Mouse (Mus musculus): ENCODE data around the gene Zdhhc11.

Gene Zdhhc11

DNA sequence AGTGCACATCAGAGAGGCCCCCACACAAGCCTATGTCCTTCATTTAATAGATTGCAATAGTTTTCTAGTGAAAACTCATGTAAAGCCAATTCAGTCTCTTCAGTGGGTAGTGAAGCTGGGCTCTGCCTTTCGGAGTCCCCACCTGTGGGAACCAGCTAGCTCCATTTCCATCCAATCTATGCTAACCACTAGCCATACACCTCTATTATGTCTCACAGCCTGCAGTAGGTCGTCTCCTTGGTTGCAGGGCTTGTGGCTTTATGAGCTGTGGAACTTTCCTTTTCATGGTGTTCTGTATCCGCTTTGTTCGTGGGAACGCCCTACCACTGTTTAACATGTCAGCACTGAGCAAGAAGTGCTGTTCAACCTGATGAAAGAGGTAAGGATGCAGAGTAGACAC, at the start of gene Zdhhc11:
Gene Zdhhc11, plus strand, starts transcription at position 301 of the 400 bp plus-strand sequence.
- no peak for DNase-seq (ENCODE audit: low read depth in 1 of 2, low spot score in 2 of 2)

DNA sequence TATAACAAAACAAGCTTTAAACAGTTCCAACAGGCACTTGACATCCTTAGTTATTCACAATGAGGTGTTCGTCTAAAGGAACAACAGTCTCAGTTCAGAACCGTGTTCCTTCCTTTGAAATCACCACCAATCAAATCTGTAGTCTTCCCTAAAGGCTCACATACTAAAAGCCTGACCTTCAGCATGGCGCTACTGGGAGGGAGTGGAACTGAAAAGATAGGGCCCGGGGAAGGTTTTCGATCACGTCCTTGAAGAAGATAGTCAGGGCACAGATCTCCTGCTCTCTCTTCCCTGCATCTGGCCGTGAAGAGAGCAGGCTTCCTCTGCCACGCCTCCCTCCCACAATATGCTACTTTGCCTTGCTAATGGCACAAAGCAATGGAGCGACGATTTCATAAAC, 31.4 kb upstream of the Zdhhc11 start:
- no peak for DNase-seq (ENCODE audit: low read depth in 1 of 2, low spot score in 2 of 2)

DNA sequence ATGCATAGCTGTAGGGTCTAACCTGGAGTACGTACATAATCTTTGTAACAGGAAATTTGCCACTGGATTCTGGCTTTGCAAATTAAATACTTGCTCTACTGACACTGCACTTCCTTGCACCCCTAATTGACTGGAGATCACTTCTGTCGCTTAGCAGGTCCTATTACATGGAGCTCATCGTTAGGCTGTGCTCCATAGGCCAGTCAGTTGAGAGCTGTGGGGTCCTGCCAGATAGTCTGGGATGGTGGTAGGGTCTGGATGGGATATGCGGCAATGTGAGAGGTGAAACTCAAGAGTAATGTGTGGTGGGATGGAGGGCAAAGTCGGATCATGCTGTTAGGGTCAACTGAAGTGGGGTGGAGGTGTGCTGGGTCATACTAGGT, 26.7 kb upstream of the Zdhhc11 start:
- no peak for DNase-seq (ENCODE audit: low read depth in 1 of 2, low spot score in 2 of 2)

DNA sequence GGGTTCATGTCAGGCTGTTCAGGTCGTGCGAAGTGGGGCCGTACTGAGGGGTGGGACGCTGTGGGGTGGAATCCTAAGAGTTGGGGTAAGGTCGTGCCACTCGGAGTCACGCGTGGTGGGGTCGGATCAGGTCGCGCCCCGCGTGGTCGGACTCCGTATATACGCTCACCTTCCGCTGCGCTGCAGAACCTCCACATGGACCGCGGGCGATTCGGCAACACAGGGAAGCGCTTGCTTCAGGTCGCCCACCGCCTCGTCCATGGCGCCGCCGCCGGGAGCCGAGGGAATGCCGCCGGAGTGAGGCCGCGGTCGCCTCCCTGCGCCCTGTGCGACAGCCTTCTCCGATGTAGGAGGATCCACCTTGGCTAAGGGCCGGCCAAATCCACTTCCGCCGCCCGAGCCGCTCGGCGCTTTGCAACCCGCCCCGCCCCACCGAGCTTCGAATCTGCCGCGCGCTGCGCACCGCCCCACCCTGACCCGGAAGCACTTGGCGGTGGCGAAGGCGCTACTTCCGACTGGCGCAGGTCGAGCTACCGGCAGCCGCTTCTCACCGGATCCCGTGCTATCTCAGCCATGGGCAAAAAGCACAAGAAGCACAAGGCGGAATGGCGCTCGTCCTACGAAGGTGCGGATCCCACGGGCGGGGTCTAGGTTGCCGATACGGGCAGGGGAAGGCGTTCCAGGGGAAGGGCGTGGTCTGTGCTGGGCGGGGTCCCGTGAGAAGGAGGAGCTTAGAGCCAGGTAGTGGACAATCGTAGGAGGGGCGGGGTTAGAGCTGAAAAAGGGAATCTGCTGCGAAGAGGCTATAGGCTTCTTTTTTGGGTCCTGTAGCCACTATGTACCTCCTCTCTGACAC, 26.1 kb upstream of the Zdhhc11 start, which contains the start of the genes Trip13 and Brd9:
Gene Trip13, minus strand, starts transcription at position 464 of the 856 bp plus-strand sequence.
Gene Brd9, plus strand, starts transcription at position 491 of the 856 bp plus-strand sequence.
- peak; percentile 84 to 94 for DNase-seq (ENCODE audit: low read depth in 1 of 2, low spot score in 2 of 2)

DNA sequence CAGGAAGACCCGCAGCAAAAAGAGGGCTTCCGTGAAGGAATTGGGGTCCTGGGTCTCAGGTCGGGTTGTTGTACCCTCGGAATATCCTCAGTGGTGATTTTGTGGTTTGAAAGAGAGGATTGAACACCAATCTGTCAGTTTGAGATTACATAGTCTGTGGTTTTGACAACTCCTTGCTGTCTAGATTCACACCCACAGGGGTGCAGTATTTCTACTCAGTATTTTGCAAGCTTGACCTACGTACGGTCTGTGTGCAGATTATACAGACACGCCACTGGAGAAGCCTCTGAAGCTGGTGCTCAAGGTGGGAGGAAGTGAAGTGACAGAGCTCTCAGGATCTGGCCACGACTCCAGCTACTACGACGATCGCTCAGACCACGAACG, 25.5 kb upstream of the Zdhhc11 start:
- DNase-seq (ENCODE audit: low read depth in 1 of 2, low spot score in 2 of 2), result no peak

DNA sequence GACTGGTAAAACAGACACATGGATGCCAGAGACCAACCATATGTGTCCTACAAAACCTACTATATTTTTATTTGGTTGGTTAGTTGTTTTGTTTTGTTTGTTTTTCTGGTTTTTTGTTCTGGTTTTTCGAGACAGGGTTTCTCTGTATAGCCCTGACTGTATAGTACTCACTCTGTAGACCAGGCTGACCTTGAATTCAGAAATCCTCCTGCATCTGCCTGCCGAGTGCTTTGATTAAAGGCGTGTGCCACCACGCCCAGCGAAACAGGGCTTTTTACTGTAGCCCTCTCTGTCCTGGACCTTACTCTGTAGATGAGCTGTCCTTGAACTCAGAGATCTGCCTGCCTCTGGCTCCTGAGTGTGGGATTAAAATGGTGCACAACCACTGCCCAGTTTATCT, 24.6 kb upstream of the Zdhhc11 start:
- DNase-seq (ENCODE audit: low read depth in 1 of 2, low spot score in 2 of 2), result no peak

DNA sequence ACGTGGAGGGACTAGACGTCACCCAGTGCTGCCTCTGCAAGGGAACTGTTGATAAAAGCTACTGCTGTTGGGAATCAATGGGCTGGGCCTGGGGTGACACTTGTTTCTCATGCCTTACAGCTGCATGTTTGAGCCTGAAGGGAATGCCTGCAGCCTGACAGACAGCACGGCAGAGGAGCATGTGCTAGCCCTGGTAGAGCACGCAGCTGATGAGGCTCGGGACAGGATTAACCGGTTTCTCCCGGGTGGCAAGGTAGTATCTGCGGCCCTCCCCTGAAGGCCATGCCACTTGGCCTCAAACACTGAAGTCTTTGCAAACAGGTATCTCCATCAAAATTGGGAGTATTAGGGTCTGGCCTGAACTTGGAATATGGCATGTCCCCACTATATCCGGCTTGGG, 19.0 kb upstream of the Zdhhc11 start:
- DNase-seq (ENCODE audit: low read depth in 1 of 2, low spot score in 2 of 2), result no peak

DNA sequence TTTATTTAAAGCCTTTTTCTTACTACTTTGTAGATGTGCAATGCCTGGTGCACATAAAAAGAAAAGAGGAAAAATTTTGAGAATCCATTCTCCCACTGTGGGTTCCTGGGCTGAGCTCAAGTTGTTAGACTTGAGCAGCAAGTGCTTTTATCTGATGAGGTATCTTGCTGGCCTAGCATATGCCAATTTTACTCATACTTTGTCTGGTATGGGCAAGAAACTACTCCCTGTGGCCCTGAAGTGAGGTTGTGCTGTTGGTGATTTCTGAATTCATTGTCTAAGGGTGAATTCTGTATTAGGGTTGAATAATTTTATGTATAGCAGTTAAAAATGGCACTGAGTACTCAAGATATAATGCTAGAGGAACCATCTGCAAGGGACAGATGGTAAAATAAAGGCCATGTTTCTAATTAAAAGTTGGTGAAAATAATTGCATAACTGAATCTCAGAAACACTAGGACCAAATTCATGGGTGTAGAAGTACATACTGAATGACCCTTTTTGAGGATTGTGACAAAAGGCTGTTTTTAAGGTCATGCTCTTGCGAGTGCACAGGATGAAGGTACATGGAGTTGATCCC, 10.0 kb upstream of the Zdhhc11 start:
- DNase-seq (ENCODE audit: low read depth in 1 of 2, low spot score in 2 of 2), result no peak

DNA sequence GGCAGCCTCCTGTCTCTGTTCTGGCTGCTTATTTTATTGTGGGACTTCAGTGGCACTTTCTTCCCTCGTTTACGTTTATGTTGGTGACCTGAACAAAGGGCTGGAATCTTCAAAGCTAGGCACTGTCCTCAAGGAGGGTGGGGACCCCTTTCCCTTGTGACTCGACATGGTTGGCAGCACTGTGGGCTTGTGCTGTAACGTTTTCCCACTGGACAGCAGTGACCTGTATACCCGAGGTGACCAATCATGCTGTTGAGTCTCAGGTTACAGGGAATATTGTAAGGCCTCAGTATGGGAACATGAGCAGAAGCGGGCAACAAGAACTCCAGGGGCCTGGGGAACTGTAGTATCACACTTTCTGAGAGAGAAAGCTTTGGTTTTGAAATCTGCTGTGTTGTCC, 9.0 kb upstream of the Zdhhc11 start:
- no peak for DNase-seq (ENCODE audit: low read depth in 1 of 2, low spot score in 2 of 2)

DNA sequence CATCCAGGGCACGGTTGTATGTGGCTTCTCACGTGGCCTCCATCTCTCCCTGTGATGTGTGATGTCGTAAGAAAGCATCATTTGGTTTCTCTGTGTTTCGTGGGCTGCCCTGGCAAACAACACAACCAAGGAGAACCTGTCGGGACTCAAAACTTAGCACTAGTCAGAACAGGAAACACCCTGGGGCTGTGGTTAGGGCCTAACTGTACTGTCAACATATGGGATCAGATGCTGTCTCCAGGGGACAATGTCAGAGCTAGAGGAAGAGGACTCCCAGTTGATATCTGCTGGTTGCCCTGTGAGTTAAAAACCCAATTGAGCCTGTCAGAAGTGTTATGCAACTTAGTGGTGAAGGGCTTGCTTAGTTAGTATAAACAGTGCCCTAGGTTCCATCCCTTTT, 8.1 kb upstream of the Zdhhc11 start:
- no peak for DNase-seq (ENCODE audit: low read depth in 1 of 2, low spot score in 2 of 2)

DNA sequence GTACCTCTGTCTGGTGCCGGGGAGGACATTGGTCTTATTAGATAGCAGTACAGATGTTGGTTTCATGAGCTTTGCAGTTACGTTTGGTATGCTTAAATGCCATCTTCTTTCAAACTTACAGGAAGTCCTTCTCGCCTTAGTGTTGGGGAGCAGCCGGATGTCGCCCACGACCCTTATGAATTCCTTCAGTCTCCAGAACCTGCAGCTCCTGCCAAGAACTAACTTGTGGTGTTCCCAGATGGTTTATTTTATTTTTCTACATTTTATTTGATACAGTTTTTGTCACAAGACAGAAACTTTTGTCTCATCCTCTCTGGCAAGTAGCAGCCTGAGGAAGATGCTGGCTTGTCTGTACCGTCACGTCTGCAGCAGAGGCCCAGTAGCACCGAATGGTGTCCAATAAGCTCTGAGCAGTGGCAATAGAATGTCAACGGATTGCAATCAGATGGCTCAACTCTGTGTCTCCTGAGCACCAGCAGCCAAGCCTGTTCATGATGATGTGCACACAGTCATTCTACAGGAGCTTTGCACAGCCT, 3.5 kb upstream of the Zdhhc11 start:
- DNase-seq (ENCODE audit: low read depth in 1 of 2, low spot score in 2 of 2), result no peak

DNA sequence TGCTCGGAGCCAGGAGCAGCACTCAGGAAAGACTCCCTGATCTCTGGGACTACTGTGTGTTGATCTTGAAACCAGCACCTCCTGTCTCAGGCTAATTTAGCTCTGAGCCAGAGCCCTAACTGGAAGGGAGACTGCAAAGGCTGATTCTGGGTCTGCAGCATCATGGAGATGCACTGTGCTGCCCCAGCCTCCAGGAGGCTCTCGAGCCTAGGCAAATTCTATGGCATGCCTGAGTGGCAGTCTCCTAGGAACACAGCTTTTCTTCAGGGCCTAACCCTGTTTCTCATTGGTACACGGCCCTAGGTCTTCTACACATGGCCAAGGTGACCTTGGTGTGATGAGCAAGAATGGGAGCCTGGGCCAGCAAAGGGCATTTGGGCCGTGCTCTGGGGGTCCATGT, 2.5 kb upstream of the Zdhhc11 start:
- DNase-seq (ENCODE audit: low read depth in 1 of 2, low spot score in 2 of 2), result no peak

DNA sequence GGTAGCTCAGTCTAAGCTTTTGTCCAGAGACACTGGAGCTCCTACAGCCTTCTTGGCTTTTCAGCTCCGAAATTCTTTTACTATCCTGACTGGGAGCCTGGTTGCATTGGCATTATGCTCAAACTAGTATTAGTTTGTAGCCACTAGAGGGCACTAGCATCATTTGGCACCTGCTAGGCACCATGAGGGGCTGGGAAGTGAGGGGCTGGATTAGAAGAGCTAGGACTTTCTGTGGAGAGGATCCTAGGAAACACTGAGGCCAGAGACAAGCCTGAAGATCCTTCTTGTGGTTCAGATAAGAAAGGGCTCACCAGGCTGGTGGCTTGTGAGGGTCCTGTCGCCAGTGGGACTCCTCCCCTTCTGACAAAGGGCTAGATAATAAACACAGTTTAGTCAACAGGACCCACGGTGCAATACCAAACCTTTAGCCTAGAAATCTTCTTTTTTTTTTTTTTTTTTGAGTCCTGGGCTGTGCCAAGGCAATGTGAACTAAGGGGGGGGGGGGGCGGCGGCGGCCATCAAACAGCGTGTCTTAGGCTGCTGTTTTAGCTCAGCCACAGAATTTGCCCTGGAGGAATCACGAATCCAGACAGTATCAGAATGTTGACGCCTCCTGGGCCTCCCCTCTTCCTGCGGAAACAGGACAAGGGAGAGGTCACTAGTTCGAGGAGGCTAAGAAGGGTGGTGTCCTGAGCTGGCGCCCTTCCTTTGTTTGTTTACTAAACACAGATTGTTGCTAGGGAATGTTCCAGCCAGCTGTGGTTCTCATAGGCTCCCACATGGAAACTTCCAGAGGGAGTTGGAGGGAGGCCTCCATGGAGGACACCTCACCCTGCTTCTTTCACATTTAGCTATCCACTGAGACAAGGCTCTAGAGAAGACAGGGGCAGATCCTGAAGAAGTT, 7.1 kb downstream of the Zdhhc11 start:
- DNase-seq (ENCODE audit: low read depth in 1 of 2, low spot score in 2 of 2), result no peak

DNA sequence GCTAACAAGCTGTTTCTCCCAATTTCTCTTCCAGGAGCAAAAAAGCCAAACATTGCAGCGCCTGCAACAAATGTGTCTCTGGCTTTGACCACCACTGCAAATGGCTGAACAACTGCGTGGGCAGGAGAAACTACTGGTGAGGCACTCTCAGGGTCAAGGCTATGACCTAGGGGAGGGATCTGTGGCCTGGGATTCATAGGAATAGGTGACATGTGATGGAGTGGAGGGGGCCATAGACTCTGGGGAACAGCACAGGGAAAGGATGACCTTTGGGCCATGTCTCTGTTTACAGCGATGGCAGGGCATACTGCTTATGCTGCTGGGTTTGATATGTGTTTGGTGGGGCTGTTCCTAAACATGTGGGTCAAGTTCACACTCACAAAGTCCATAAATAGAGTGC, 10.9 kb downstream of the Zdhhc11 start:
- DNase-seq (ENCODE audit: low read depth in 1 of 2, low spot score in 2 of 2), result no peak

DNA sequence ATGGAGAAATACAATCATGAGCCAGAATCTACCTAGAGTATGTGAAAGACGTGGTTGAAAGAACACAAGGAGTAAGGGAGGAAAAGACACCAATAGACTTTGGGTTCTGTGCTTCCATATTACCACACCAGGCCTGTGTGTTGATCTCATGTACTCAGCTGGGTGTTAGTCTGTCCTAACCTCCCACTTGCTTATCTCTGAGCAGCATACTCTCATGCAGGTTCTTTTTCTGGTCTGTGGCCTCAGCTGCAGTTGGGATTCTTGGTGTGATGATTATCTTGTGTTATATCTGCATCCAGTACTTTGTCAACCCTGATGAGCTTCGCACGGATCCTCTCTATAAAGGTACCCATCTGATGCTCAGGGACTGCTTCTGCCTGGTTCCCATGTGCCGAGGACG, 13.3 kb downstream of the Zdhhc11 start:
- DNase-seq (ENCODE audit: low read depth in 1 of 2, low spot score in 2 of 2), result no peak

DNA sequence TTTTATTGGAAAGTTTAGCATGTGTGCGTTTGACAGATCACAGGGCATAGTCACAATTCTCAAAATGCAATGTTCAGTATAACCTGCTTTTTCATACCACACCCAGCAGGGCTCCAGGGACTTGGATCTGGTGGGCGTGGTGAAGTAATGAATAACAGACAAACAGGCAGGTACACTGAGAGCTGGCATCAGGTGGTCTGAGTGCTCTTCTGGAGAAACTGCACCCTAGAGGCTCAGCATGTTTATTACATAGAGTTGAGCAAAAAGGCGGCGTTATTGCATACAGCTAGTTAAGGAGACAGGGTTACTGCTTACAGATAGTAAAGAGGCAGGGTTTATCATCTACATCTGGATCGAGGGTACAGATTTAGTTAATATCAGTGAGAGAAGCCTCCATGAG, 26.7 kb downstream of the Zdhhc11 start:
- DNase-seq (ENCODE audit: low read depth in 1 of 2, low spot score in 2 of 2), result no peak

DNA sequence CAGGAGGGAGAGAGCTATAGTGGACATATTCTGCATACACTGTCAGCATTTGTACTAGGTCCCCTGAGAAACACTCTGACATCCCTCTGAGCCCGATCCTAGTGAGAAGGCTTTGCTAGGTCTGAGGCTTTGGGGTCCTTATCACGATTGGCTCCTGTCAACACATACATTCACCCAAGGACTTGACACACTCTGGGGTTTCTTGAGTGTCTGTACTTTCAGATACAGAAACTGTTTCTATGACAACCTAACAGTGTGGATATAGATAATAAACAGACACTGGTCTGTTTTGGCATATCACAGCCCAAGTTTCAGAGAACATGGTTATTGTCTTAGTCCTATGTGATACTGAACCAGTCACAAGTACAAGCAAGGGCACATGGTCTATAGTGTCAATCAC, 27.1 kb downstream of the Zdhhc11 start:
- no peak for DNase-seq (ENCODE audit: low read depth in 1 of 2, low spot score in 2 of 2)

DNA sequence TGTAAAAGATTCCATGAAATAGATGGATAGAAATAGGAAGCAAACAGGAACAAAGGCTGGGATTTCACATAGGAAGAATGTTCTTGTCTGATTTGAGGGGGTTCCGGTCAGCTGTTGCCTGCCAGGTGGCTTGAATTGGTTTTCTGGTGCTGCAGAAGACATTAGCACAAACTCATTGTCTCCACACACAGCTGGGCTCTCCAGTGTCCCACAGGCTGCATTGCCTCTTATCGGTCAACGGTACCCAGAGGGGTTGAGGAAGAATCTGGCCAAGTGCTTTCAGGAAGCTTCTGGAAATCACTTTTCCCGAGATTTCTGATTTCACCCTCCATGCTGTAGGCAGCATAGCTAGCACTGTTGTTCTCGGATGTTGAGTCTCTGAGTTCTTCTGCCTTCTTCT, 27.6 kb downstream of the Zdhhc11 start:
- DNase-seq (ENCODE audit: low read depth in 1 of 2, low spot score in 2 of 2), result no peak

DNA sequence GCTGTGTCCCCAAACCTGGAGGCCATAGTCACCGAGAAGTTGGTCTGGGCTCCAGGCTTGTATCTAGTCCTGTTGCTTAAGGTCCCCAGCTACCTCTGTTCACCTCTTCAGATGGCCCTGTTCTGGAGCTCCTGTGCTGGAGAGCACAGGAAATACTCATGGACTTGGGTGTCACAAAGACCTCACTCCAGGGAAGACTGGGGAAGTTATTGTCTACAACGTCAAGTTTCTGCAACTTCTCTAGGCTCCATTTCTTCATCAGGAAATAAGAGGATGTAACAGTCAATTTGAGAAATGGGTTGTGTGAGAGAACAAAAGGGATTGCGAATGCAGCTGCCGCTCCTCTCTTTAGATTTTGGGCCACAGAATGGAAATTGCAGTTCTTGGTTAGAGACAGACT, 32.8 kb downstream of the Zdhhc11 start:
- DNase-seq (ENCODE audit: low read depth in 1 of 2, low spot score in 2 of 2), result no peak

DNA sequence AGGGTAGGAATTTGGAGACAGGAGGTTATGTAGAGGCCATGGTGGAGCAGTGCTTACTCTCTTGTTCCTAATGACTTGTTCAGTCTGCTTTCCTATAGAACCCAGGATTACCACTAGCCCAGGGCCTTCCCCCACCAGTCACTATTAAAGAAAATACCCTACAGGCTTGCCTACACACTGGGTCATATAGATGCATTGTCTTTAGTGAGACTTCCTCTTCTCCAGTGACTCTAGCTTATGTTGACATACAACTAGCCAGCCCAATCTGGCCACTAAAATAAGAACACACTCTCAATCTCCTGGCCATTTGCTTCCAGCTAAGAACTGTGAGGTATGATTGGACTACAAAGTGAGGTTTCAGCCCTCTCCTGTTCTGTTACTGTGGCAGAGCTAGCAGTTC, 36.9 kb downstream of the Zdhhc11 start:
- no peak for DNase-seq (ENCODE audit: low read depth in 1 of 2, low spot score in 2 of 2)

DNA sequence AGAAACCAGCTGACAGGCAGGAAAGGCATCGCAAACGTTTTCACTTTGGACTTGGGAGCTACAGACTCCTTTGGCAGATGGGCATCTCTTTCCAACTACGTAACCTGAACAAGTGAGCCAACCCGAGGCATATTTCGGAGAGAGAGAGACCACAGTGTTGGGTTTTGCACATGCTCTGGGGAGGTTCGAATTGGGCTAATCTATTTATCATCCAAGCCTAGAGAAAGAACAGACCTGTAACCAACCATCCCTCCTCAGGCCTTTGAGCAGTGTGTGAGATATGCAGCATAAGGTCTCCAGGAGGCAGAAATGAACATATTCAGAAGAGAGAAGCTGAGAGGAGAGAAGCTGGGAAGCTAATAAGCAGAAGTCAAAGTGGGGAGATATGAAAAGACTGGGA, 37.3 kb downstream of the Zdhhc11 start:
- DNase-seq (ENCODE audit: low read depth in 1 of 2, low spot score in 2 of 2), result no peak

DNA sequence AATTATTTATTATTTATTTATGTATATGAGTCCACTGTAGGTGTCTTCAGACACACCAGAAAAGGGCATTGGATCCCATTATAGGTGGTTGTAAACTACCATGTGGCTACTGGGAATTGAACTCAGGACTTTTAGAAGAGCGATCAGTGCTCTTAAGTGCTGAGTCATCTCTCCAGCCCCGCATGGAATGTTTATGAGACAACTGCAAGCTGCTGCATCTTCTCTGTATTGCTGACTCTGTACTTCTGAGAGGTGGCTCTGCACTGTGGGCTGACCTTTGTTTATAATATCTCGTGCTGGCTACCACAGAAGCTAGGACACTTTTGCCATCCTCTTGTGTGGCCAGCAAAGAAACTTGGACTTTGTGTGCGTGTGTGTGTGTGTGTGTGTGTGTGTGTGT, 37.8 kb downstream of the Zdhhc11 start:
- no peak for DNase-seq (ENCODE audit: low read depth in 1 of 2, low spot score in 2 of 2)

Measured in monocyte, adult 2 months (primary cell).